Mouse (Mus musculus): ENCODE data around the gene Hoxa10.

GRCm38 (mm10) chr6:52203121-52203370, 37.6 kb downstream of the Hoxa10 start:
- no peak for TF ChIP-seq CTCF (IDR thresholded peaks at IDR 0.05; ENCODE audit: low read depth)
- TF ChIP-seq EP300 (IDR thresholded peaks at IDR 0.05; ENCODE audit: low read depth) = no peak

All from liver, postnatal 0 days (tissue).